Mouse (Mus musculus) kidney, postnatal 14 days (tissue): ENCODE data around the gene Zfp966.
"Not testable (repeated sequence)": the region's sequence is repeated elsewhere in the genome, so short reads cannot be mapped to it uniquely, and the experiment has no call there.

Source experiments
- DNase-seq: peaks from one replicate; pipeline ENCODE4 v3.0.0; 2022; ENCODE audit warnings: mixed read lengths

The Zfp966 gene

GRCm38 (mm10) chr2:175931000-175931399 lies at the start of gene Zfp966:
TSS of gene Zfp966 (minus strand) at chr2:175931100.
- DNase-seq: not testable (repeated sequence)

- not testable (repeated sequence) for DNase-seq
Measured at GRCm38 (mm10) chr2:175965031-175965430, 34.1 kb upstream of the Zfp966 start, which contains the start of gene Gm2026. TSS of gene Gm2026 (plus strand) at chr2:175965331.

GRCm38 (mm10) chr2:175869024-175869423 lies 61.9 kb downstream of the Zfp966 start, which contains the start of gene Gm6710:
TSS of gene Gm6710 (plus strand) at chr2:175869219.
- DNase-seq: not testable (repeated sequence)
